Mouse (Mus musculus) hindbrain, embryonic 15.5 days (tissue): Measurements from ENCODE around the gene Pa2g4. TPM values are rescaled to one million over a fixed set of nuclear protein-coding genes. Genes with fewer than 3 reads are reported as not detected.
A peak's percentile ranks its signal among the peaks of the same experiment; 100 is the strongest.
"Not testable (repeated sequence)": the region's sequence is repeated elsewhere in the genome, so short reads cannot be mapped to it uniquely, and the experiment has no call there.

Experiments
- ATAC-seq: fragments of 200-750 bp; cut with Nextera tagmentation; 2 replicates; pipeline ENCODE4 v1.8.0; 2017; ENCODE audit warnings: low read depth, moderate number of reproducible peaks, moderate TSS enrichment; ENCODE audit not compliant: low FRiP score
- H3K27ac ChIP-seq: fragments of 300-500 bp; sonication (generic); replicated peaks from 2 replicates; pipeline ENCODE4 v1.5.1; 2015; ENCODE audit warnings: mild to moderate bottlenecking, inconsistent platforms
- H3K27me3 ChIP-seq: fragments of 300-500 bp; sonication (generic); 2 replicates; pipeline ENCODE4 v1.6.1; 2015; ENCODE audit warnings: control low read depth, inconsistent platforms
- H3K36me3 ChIP-seq: fragments of 300-500 bp; sonication (generic); 2 replicates; pipeline ENCODE4 v1.6.1; 2015; ENCODE audit warnings: control low read depth, inconsistent platforms
- H3K4me1 ChIP-seq: fragments of 300-500 bp; sonication (generic); replicated peaks from 2 replicates; pipeline ENCODE4 v1.6.1; 2015; ENCODE audit warnings: control low read depth, inconsistent platforms
- H3K4me2 ChIP-seq: fragments of 300-500 bp; sonication (generic); 2 replicates; pipeline ENCODE4 v1.6.1; 2015; ENCODE audit warnings: moderate library complexity, mild to moderate bottlenecking, inconsistent platforms
- H3K4me3 ChIP-seq: fragments of 300-500 bp; sonication (generic); 2 replicates; pipeline ENCODE4 v1.5.1; 2015; ENCODE audit warnings: mild to moderate bottlenecking, inconsistent platforms
- H3K9ac ChIP-seq: fragments of 300-500 bp; sonication (generic); 2 replicates; pipeline ENCODE4 v1.6.1; 2015; ENCODE audit warnings: inconsistent platforms
- H3K9me3 ChIP-seq: fragments of 300-500 bp; sonication (generic); 2 replicates; pipeline ENCODE4 v1.6.1; 2016; ENCODE audit warnings: control low read depth, inconsistent platforms
- WGBS: fragments of 180-500 bp; shearing (Covaris S2); methylation state at CpG from one replicate; pipeline ENCODE4 v1.1.7; 2015; 5-methylcytosine and 5-hydroxymethylcytosine counted together
- polyA plus RNA-seq: library from polyadenylated mRNA; unstranded; fragments of >200 nt; fragmentation: Nextera tagmentation; extraction: Ambion mirVana; gene quantifications from 2 replicates; pipeline ENCODE4 v1.2.1, GENCODE M21; 2015

Gene Pa2g4
- polyA plus RNA-seq = 125 and 127 TPM in 2 replicates

DNA sequence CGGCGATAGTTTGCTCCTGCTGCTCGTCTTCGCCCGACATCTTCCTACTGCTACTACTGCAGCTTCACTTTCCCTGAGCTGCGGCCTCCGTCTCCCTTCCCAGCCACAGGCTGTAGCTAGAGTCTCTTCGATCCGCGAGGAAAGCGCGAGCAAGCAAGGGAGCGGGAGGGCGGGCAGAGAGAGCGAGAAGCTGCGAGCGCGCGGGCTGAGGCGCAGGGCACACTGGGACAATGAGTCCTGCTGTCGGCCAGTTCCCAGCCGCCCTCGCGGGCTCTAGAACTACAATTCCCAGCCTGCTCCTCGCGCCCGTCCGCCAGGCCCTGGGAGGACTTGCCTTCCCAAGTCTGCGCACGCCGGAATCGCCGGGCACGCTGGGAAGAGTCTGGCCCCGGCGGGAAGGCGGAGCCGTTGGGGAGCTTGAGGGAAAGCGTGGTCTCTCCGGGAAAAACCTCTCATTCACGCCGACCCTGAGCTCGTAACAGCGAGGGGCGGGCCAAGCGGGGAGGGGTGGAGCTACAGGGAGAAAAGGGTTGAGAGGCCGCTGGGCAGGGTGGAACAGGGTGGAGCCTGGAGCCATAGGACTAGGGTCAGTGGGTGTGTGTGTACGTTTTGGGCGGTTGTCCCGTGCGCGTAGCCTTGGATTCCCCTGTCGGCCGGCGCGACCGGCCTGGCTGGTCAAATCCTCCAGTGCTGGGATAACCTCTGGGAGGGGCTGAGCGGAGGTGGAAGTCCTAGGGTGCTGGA is at the start of gene Pa2g4:
Gene Pa2g4 (minus strand): TSS at position 200 of the 744 bp plus-strand sequence.
- Histone ChIP-seq H3K9me3 (no peaks in the 10 kb centered on the region), H3K4me1 (peaks cover 24% of the 10 kb centered on the region), H3K4me3 (peak within 1 kb of the TSS; percentile 78), H3K27ac (peak within 1 kb of the TSS; percentile 87), H3K9ac (peak within 1 kb of the TSS; percentile 87), H3K27me3 (no peaks in the 10 kb centered on the region), H3K36me3 (peaks cover 15% of the 10 kb centered on the region), H3K4me2 (peak within 1 kb of the TSS; percentile 94)
- WGBS = under 1% methylated on average over 58 of the region's 58 CpGs
- ATAC-seq = peak; percentile 99

DNA sequence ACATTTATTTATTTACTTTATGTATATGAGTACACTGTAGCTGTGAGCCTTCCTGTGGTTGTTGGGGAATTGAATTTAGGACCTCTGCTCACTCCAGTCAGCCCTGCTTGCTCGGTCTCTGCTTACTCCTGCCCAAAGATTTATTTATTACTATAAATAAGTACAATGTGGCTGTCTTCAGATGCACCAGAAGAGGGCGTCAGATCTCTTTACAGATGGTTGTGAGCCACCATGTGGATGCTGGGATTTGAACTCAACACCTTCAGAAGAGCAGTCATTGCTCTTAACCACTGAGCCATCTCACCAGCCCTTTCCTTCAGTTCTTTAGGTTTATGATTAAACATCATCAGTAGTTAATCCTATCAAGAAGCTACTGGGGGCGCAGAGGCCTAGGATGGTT is 49.1 kb upstream of the Pa2g4 start:
- Histone ChIP-seq H3K36me3 (no peaks in the 10 kb centered on the region), H3K4me2 (no peak overlapping the region), H3K27me3 (no peaks in the 10 kb centered on the region), H3K9me3 (no peaks in the 10 kb centered on the region), H3K4me1 (no peaks in the 10 kb centered on the region), H3K4me3 (no peak overlapping the region), H3K27ac (no peak overlapping the region), H3K9ac (no peak overlapping the region)
- 60% methylated on average over 3 of the region's 3 CpGs for WGBS
- ATAC-seq = no peak

DNA sequence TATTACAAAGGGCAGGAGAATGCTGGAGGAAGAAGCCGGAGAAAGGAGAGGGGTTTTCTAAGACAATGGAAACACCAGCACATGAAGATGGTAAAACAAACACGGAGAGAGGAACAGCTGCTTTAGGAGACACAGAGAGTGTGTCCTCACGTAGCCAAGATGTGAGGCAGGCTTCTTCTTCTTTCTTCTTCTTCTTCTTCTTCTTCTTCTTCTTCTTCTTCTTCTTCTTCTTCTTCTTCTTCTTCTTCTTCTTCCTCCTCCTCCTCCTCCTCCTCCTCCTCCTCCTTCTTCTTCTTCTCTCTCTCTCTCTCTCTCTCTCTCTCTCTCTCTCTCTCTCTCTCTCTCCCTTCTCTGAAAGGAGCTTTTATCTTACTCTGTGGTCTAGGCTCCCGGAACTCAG is 48.0 kb upstream of the Pa2g4 start:
- H3K27ac ChIP-seq, H3K27me3 ChIP-seq, H3K9ac ChIP-seq, ATAC-seq, H3K9me3 ChIP-seq, H3K4me1 ChIP-seq, H3K36me3 ChIP-seq, H3K4me3 ChIP-seq, H3K4me2 ChIP-seq: not testable (repeated sequence)
- 77% methylated on average over 4 of the region's 4 CpGs for WGBS

DNA sequence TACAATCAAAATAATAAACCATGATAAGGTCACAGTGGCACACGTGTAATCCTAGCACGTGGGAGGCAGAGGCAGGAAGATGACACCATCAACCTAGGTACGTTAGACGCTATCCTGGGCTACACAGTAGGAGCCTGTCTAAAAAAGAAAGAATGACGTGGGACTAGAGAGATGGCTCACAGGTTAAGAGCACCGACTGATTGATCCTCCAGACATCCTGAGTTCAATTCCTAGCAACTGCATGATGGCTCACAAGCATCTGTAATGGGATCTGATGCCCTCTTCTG is 47.3 kb upstream of the Pa2g4 start:
- Histone ChIP-seq H3K27me3 (no peaks in the 10 kb centered on the region), H3K4me3 (no peak overlapping the region), H3K4me2 (no peak overlapping the region), H3K27ac (no peak overlapping the region), H3K4me1 (no peaks in the 10 kb centered on the region), H3K9me3 (no peaks in the 10 kb centered on the region), H3K9ac (no peak overlapping the region), H3K36me3 (no peaks in the 10 kb centered on the region)
- WGBS = 33% methylated on average over 6 of the region's 6 CpGs
- ATAC-seq = no peak; the same call in 1 of the 2 replicates

DNA sequence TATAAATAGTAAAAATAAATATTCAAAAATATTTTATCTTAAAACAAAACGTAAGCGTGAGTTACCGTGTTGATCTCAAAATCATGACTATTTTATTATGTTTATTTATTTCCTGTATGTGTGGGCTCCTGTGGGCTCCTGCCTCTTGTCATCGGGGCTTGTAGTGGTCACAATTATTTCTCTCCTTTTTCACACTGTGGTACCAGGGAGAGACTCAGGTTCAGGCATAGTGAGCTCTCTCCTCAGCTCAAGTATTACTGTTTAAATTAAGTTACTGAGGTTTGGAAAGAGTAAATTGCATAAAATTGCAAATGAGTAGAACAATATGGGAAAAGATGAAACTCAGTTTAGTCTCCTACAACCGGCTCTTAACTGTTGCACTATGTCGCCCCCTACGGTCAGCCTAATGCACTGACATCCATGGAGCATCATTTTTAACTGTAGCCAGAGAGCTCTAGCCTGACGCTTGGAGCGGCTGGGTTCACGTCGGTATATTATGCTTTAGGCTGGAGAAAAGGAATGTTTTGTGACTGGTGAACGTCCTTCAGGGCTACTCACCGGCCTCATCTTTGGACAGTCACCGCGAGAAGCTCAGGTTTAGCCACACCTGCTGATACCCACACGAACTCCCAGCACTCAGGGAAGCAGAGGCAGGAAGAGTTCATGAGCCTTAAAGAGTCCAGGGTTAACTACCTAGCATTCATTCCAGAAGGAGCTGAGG is 46.8 kb upstream of the Pa2g4 start:
- Histone ChIP-seq H3K4me3 (no peak overlapping the region), H3K4me2 (peak overlapping the region; percentile 5; the same call in 1 of the 2 replicates), H3K36me3 (no peaks in the 10 kb centered on the region), H3K27ac (no peak overlapping the region), H3K9me3 (no peaks in the 10 kb centered on the region), H3K27me3 (no peaks in the 10 kb centered on the region), H3K4me1 (no peaks in the 10 kb centered on the region), H3K9ac (no peak overlapping the region)
- WGBS = 15% methylated on average over 16 of the region's 16 CpGs
- peak; percentile 84; the same call in 1 of the 2 replicates for ATAC-seq

DNA sequence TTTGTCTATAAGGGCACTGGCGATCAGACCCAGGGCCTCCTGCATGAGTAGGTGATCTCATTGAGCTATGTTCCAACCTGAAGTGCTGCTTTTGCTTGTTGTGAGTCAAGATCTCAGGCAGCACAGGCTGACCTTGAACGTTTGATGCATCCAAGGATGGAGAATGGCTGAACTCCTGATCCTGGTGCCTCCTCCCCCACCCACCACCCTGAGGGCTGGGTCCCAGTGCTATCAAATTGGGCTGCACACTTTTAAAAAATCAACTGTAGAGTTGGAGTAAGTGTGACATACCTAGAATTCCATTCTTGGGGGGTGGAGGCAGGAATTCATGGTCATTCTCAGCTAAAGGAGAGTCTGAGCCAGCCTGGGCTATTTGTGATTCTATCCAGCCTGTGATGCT is 40.7 kb upstream of the Pa2g4 start:
- Histone ChIP-seq H3K9ac (no peak overlapping the region), H3K4me2 (no peak overlapping the region), H3K4me1 (no peaks in the 10 kb centered on the region), H3K36me3 (no peaks in the 10 kb centered on the region), H3K9me3 (no peaks in the 10 kb centered on the region), H3K27me3 (no peaks in the 10 kb centered on the region), H3K4me3 (no peak overlapping the region), H3K27ac (no peak overlapping the region)
- WGBS = 52% methylated on average over 2 of the region's 2 CpGs
- no peak for ATAC-seq

DNA sequence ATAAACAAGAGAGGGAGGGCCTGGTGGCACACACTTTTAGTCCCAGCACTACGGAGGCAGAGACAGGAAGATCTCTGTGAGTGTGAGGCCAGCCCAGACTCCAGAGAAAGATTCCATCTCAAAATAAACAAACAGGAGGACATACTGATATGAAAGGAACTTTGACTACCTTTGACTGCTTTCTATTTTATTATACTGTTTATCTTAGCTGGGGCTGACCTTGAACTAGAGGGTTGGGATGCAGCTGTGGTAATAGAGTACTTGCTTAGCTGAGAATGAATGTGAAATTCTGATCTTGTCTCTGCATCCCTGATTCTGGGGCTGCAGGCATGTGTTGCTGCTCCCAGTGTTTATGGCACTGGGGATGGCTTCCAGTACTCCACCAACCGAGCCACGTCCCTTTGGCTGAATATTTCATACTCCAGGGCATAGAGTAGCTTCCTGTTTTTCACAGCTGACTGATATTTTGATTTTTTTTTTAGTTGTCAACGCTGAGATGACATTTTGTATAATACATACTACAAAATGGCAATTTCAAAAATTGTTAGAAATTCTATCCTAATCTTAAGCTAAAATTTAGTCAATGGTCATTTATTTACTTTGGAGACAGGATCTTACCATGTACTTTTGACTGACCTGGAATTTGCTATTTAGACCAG is 36.8 kb upstream of the Pa2g4 start:
- no peak overlapping the region for H3K27ac ChIP-seq

DNA sequence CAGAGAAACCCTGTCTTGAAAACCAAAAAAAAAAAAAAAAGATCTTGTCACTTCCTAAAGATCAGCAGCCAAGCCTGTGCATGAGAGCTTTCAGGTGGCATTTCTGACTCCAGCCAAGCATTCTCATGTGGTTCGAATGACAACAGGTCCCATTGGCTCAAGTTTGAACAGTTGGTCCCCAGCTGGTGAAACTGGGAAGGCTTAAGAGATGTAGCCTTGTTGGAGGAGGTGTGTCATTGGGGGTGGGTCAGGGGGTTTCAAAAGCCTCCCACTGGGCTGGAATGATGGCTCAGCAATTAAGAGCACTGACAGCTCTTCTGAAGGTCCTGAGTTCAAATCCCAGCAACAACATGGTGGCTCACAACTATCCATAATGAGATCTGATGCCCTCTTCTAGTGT is 35.7 kb upstream of the Pa2g4 start:
- Histone ChIP-seq H3K9ac (no peak overlapping the region), H3K36me3 (no peaks in the 10 kb centered on the region), H3K9me3 (no peaks in the 10 kb centered on the region), H3K27ac (no peak overlapping the region), H3K4me1 (no peaks in the 10 kb centered on the region), H3K27me3 (no peaks in the 10 kb centered on the region), H3K4me3 (no peak overlapping the region), H3K4me2 (no peak overlapping the region)
- WGBS = 92% methylated on average over 1 of the region's 1 CpGs
- ATAC-seq = no peak

More for the DNA sequence above, 36.8 kb upstream of the Pa2g4 start:
- ATAC-seq = no peak
- H3K27me3 ChIP-seq = no peaks in the 10 kb centered on the region
- 84% methylated on average over 4 of the region's 4 CpGs for WGBS
- H3K4me1 ChIP-seq = no peaks in the 10 kb centered on the region
- no peaks in the 10 kb centered on the region for H3K9me3 ChIP-seq
- no peaks in the 10 kb centered on the region for H3K36me3 ChIP-seq
- no peak overlapping the region for H3K4me2 ChIP-seq
- no peak overlapping the region for H3K9ac ChIP-seq
- no peak overlapping the region for H3K4me3 ChIP-seq

DNA sequence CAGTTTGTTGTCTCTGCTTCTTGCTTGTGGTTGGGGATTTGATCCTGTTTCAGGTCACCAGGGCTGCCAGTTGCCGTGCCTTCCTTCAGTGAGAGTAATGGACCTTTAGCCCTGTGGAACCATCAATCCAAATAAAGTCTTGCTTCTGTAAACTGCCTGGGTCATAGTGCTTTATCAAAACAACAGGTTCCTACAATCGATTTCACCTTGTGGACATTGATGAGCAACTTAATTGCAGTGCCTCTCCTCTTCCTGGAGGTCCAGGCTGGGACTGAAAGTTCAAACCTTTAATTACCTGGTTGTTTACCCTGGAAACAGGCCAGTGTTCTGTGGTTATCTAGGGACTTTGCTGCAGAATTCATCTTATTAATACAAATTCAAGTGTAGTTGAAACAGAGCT is 32.7 kb upstream of the Pa2g4 start:
- no peak for ATAC-seq
- H3K9ac ChIP-seq = no peak overlapping the region
- no peak overlapping the region for H3K27ac ChIP-seq
- no peak overlapping the region for H3K4me2 ChIP-seq
- H3K36me3 ChIP-seq = no peaks in the 10 kb centered on the region
- no peaks in the 10 kb centered on the region for H3K4me1 ChIP-seq
- no peaks in the 10 kb centered on the region for H3K27me3 ChIP-seq
- H3K4me3 ChIP-seq = no peak overlapping the region
- H3K9me3 ChIP-seq = no peaks in the 10 kb centered on the region
- 85% methylated on average over 2 of the region's 2 CpGs for WGBS

DNA sequence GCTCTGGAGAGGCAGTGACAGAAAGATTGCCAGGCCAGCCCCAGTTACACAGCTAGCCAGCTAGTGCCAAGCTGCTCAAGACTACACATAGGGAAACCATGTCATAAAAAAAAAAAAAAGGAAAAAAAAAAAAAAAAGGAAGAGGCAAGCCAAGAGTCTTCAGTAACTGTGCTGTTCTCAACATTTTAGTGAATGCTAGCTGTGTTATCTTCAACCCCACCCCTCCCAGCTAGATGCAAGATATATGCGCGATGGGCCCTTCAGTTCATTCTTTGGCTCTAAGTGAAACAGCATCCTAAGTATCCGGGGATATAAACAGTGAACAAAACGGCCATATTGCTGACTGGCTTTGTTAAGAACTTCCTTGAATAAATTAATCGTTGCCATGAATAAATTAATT is 27.0 kb upstream of the Pa2g4 start:
- no peak for ATAC-seq
- Histone ChIP-seq H3K36me3 (no peaks in the 10 kb centered on the region), H3K9me3 (no peaks in the 10 kb centered on the region), H3K4me3 (no peak overlapping the region), H3K4me2 (no peak overlapping the region), H3K27me3 (peaks cover 18% of the 10 kb centered on the region), H3K4me1 (peaks cover 18% of the 10 kb centered on the region), H3K9ac (no peak overlapping the region), H3K27ac (no peak overlapping the region)
- WGBS = 56% methylated on average over 5 of the region's 5 CpGs

DNA sequence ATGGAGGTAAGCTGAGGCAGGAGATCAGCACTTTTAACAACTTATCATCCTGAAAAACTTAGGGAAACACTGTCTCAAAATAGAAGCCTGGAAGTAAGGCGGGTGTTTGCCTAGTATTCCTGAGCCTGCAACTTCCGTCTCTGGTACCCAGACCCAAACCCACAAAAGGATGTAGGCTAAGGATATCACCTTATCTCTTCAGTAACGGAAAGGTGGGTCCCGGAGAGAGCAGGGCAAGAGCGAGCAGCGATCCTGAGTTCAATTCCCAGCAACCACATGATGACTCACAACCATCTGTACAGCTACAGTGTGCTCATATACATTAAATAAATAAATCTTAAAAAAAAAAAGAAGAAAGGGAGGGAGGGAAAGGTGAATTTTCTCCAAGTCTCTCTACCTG is 25.6 kb upstream of the Pa2g4 start:
- Histone ChIP-seq H3K9me3 (no peaks in the 10 kb centered on the region), H3K27ac (no peak overlapping the region), H3K4me3 (no peak overlapping the region), H3K9ac (no peak overlapping the region), H3K36me3 (no peaks in the 10 kb centered on the region), H3K27me3 (peaks cover 32% of the 10 kb centered on the region), H3K4me2 (no peak overlapping the region), H3K4me1 (peaks cover 18% of the 10 kb centered on the region)
- 91% methylated on average over 6 of the region's 6 CpGs for WGBS
- no peak for ATAC-seq

DNA sequence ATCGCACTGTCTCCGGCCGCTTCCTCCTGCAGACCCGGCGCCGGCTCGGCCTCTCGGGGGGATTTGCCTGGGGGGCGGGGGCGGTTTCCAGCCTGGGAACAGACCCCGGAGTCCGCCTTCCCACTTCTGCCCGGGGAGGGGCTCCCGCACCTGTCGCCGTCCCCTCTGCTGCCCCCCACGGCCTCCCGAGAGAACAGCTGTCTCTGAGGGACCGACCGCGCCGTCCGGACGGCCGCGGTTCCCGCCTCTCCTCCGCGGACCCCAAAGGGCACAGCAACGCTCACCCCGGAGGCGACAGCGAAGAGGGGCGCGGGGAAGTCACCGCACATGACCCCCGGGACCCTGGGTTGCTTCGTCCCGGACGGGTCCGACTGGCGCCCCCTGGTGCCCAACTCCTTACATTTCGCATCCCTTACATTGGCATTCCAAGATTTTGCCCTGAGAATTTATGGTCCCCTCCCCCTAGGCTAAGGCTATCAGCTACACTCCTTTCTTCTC is 24.5 kb upstream of the Pa2g4 start:
- Histone ChIP-seq H3K4me1 (peaks cover 18% of the 10 kb centered on the region), H3K27me3 (peaks cover 38% of the 10 kb centered on the region), H3K4me3 (peak overlapping the region; percentile 71), H3K4me2 (peak overlapping the region; percentile 99), H3K9ac (peak overlapping the region; percentile 42), H3K27ac (no peak overlapping the region; the same call in 1 of the 2 replicates), H3K9me3 (no peaks in the 10 kb centered on the region), H3K36me3 (no peaks in the 10 kb centered on the region)
- peak; percentile 62 for ATAC-seq
- under 1% methylated on average over 43 of the region's 43 CpGs for WGBS
